Mouse (Mus musculus) ES-E14 (cell line): ENCODE measurements at regions not wholly inside any gene's neighbourhood (a gene's known extent, or its start where the extent isn't known, plus 50 kb on each side); places are given as distances from the start of the nearest gene placed in this dataset.
A peak's percentile ranks its signal among the peaks of the same experiment; 100 is the strongest.

Source experiments
- DNase-seq: peaks from one replicate; pipeline ENCODE4 v3.0.0-alpha.2; 2013; ENCODE audit warnings: low read depth, low spot score
- H3K27ac ChIP-seq: 2 replicates; pipeline ENCODE4 v1.5.1; 2012; ENCODE audit warnings: low read depth, mild to moderate bottlenecking, low read length, moderate library complexity, mixed read lengths; ENCODE audit not compliant: poor library complexity, insufficient read depth, severe bottlenecking
- H3K36me3 ChIP-seq: 2 replicates; pipeline ENCODE4 v1.6.1; 2012; ENCODE audit warnings: mild to moderate bottlenecking, low read length, moderate library complexity, mixed read lengths; ENCODE audit not compliant: control insufficient read depth, poor library complexity, insufficient read depth, severe bottlenecking
- H3K4me1 ChIP-seq, 2 experiments: fragments of 150-350 bp in 1 of 2; sonication (generic) in 1 of 2; 2 replicates each; pipeline ENCODE4 v1.6.1; 2012; ENCODE audit warnings: low read length in 2 of 2, mild to moderate bottlenecking in 1 of 2, mixed read lengths in 1 of 2; ENCODE audit not compliant: control insufficient read depth in 2 of 2, insufficient read depth in 2 of 2, poor library complexity in 1 of 2
- H3K4me3 ChIP-seq, 2 experiments: fragments of 150-350 bp in 1 of 2; sonication (generic) in 1 of 2; 2 replicates each; pipeline ENCODE4 v1.5.1; 2012; ENCODE audit warnings: low read length in 2 of 2, low read depth in 1 of 2, mild to moderate bottlenecking in 1 of 2, mixed read lengths in 1 of 2; ENCODE audit not compliant: insufficient read depth in 1 of 2, poor library complexity in 1 of 2, severe bottlenecking in 1 of 2
- H3K9ac ChIP-seq: 2 replicates; pipeline ENCODE4 v1.6.1; 2012; ENCODE audit warnings: low read depth, mild to moderate bottlenecking, low read length, mixed read lengths; ENCODE audit not compliant: poor library complexity, insufficient read depth, severe bottlenecking
- H3K9me3 ChIP-seq: fragments of 150-350 bp; sonication (generic); 2 replicates; pipeline ENCODE4 v1.6.1; 2012; ENCODE audit warnings: low read depth, mild to moderate bottlenecking, low read length; ENCODE audit not compliant: control insufficient read depth, insufficient read depth
- CHD2 ChIP-seq: IDR thresholded peaks from 2 replicates; pipeline ENCODE4 v1.6.1; 2014; ENCODE audit warnings: mild to moderate bottlenecking, low read depth, low read length, inconsistent platforms
- HCFC1 ChIP-seq: IDR thresholded peaks from 2 replicates; pipeline ENCODE4 v1.6.1; 2012; ENCODE audit warnings: low read length, inconsistent platforms, borderline replicate concordance; ENCODE audit not compliant: insufficient read depth
- MAFK ChIP-seq: IDR thresholded peaks from 2 replicates; pipeline ENCODE4 v1.6.1; 2014; ENCODE audit warnings: mild to moderate bottlenecking, low read depth, low read length, inconsistent platforms; ENCODE audit not compliant: insufficient read depth
- ZC3H11A ChIP-seq: IDR thresholded peaks from 2 replicates; pipeline ENCODE4 v1.6.1; 2012; ENCODE audit warnings: low read depth, mild to moderate bottlenecking, inconsistent platforms, low read length, borderline replicate concordance
- ZNF384 ChIP-seq: IDR thresholded peaks from 2 replicates; pipeline ENCODE4 v1.6.1; 2012; ENCODE audit warnings: low read depth, low read length, inconsistent platforms
- in situ Hi-C, 2 experiments: fragments of 600-800 bp; cut with MboI; formaldehyde crosslinking; loops; one replicate each; pipeline ENCODE4 v1.15.1; 2025; ENCODE audit warnings: low sequenced_read_pairs in 2 of 2, inconsistent platforms in 1 of 2; ENCODE audit not compliant: unreplicated experiment in 2 of 2

- no peak overlapping the region for H3K27ac ChIP-seq
- in situ Hi-C loops: no loop called here
- no peak overlapping the region for H3K4me3 ChIP-seq
- no peak for DNase-seq
- no peak for TF ChIP-seq CHD2
- no peaks in the 10 kb centered on the region for H3K4me1 ChIP-seq
- H3K9me3 ChIP-seq: no peaks in the 10 kb centered on the region; the same call in 1 of the 2 replicates
- no peaks in the 10 kb centered on the region for H3K36me3 ChIP-seq
- no peak overlapping the region for H3K9ac ChIP-seq
Measured at GRCm38 (mm10) chr13:52284026-52284801, 246.9 kb downstream of the Diras2 start.

- in situ Hi-C loops: no loop called here
Measured at GRCm38 (mm10) chr13:52288400-52288799, 242.7 kb downstream of the Diras2 start.

DNA sequence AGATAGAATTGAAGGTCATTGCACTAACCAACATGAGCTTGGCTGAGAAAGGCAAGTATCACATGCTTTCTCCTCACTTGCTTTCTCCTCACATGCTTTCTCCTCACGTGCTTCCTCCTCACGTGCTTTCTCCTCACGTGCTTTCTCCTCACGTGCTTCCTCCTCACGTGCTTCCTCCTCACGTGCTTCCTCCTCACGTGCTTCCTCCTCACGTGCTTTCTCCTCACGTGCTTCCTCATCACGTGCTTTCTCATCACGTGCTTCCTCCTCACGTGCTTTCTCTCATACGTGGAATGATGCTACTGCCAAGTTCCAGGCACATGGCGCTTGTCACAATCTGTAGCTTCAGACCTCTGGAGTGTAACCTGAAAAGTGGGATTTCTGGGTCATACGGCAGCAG, 235.2 kb downstream of the Diras2 start:
- H3K36me3 ChIP-seq: peaks cover 2% of the 10 kb centered on the region; the same call in 1 of the 2 replicates
- in situ Hi-C loops: no loop called here
- no peak for DNase-seq
- no peaks in the 10 kb centered on the region for H3K4me1 ChIP-seq
- H3K9me3 ChIP-seq: peaks cover 7% of the 10 kb centered on the region; the same call in 1 of the 2 replicates
- H3K9ac ChIP-seq: no peak overlapping the region
- H3K27ac ChIP-seq: 0 out of 2 replicates have a peak overlapping the region, but pooled peaks have one; percentile 31
- TF ChIP-seq ZNF384: no peak
- TF ChIP-seq ZC3H11A: no peak
- no peak for TF ChIP-seq HCFC1
- TF ChIP-seq MAFK: no peak
- TF ChIP-seq CHD2: no peak
- no peak overlapping the region for H3K4me3 ChIP-seq

More at GRCm38 (mm10) chr13:52288400-52288799, 242.7 kb downstream of the Diras2 start:
- H3K27ac ChIP-seq: no peak overlapping the region
- no peaks in the 10 kb centered on the region for H3K4me1 ChIP-seq
- H3K36me3 ChIP-seq: no peaks in the 10 kb centered on the region
- DNase-seq: no peak
- H3K9me3 ChIP-seq: no peaks in the 10 kb centered on the region; the same call in 1 of the 2 replicates
- no peak for TF ChIP-seq MAFK
- no peak for TF ChIP-seq HCFC1
- no peak overlapping the region for H3K4me3 ChIP-seq
- no peak overlapping the region for H3K9ac ChIP-seq

DNA sequence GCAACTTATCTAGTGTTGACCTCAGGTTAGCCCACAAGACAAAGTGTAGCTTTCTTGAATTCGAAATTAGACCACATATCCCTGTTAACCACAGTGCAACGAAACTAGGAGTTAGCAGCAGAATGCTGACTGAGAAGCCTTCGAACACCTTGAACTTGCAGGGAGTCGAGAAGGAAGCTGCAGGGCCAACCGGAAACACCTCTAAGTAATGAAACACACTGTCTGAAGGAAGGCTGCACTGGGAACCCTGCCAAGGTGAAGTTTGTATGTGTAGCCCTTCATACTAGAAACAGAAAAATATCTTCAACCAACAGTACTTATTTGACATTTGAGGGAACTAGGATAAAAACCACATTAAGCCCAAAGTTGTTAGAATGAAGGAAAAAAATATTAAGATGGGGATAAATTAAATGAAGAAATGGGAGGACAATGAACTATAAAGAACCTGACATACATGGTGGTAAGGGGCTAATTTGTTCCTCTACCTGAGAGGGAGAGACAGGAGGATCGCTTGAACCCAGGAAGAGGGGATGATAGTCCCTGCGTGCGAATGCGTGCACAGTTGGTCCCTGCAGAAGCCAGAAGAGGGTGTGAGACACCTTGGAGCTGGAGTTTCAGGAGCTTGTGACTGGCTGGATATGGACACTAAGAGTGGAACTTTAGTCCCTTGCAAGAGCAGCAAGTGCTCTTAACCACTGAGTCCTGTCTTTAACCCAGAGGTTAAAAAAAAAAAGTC, 234.4 kb downstream of the Diras2 start:
- H3K4me1 ChIP-seq: no peaks in the 10 kb centered on the region
- peaks cover 2% of the 10 kb centered on the region; the same call in 1 of the 2 replicates for H3K36me3 ChIP-seq
- no peak overlapping the region for H3K27ac ChIP-seq
- in situ Hi-C loops: no loop called here
- no peak overlapping the region for H3K9ac ChIP-seq
- DNase-seq: no peak
- peaks cover 7% of the 10 kb centered on the region; the same call in 1 of the 2 replicates for H3K9me3 ChIP-seq
- no peak overlapping the region for H3K4me3 ChIP-seq
- TF ChIP-seq HCFC1 (no peak), ZNF384 (no peak), ZC3H11A (no peak)

- no peak for TF ChIP-seq CHD2
- no peak for TF ChIP-seq ZNF384
- no peak for TF ChIP-seq HCFC1
- no peak for TF ChIP-seq MAFK
- no peak for TF ChIP-seq ZC3H11A
- Histone ChIP-seq H3K4me1 (no peaks in the 10 kb centered on the region), H3K4me3 (no peak overlapping the region), H3K9ac (no peak overlapping the region), H3K27ac (no peak overlapping the region), H3K9me3 (peaks cover 7% of the 10 kb centered on the region; the same call in 1 of the 2 replicates), H3K36me3 (peaks cover 2% of the 10 kb centered on the region; the same call in 1 of the 2 replicates)
- in situ Hi-C loops: no loop called here
- DNase-seq: no peak
Measured at GRCm38 (mm10) chr13:52297277-52297623, 233.8 kb downstream of the Diras2 start.
